Mouse (Mus musculus) limb, embryonic 13.5 days (tissue): ENCODE measurements around the gene Cdk2ap2. TPM values are rescaled to one million over a fixed set of nuclear protein-coding genes. Genes with fewer than 3 reads are reported as not detected.

ENCODE experiments used
- ATAC-seq: fragments of 200-750 bp; cut with Nextera tagmentation; 2 replicates; pipeline ENCODE4 v1.8.0; 2017; ENCODE audit warnings: low read depth, moderate number of reproducible peaks, moderate TSS enrichment; ENCODE audit not compliant: low FRiP score
- H3K27ac ChIP-seq: fragments of 300-500 bp; sonication (generic); 2 replicates; pipeline ENCODE4 v1.5.1; 2015; ENCODE audit warnings: inconsistent platforms, mild to moderate bottlenecking, moderate library complexity
- H3K27me3 ChIP-seq: fragments of 300-500 bp; sonication (generic); 2 replicates; pipeline ENCODE4 v1.6.1; 2015; ENCODE audit warnings: mild to moderate bottlenecking, inconsistent platforms
- H3K36me3 ChIP-seq: fragments of 300-500 bp; sonication (generic); 2 replicates; pipeline ENCODE4 v1.6.1; 2015; ENCODE audit warnings: inconsistent platforms, mild to moderate bottlenecking, moderate library complexity
- H3K4me1 ChIP-seq: fragments of 300-500 bp; sonication (generic); 2 replicates; pipeline ENCODE4 v1.6.1; 2015; ENCODE audit warnings: inconsistent platforms
- H3K4me2 ChIP-seq: fragments of 300-500 bp; sonication (generic); replicated peaks from 2 replicates; pipeline ENCODE4 v1.6.1; 2015; ENCODE audit warnings: inconsistent platforms, mild to moderate bottlenecking, moderate library complexity
- H3K4me3 ChIP-seq: fragments of 300-500 bp; sonication (generic); 2 replicates; pipeline ENCODE4 v1.5.1; 2015; ENCODE audit warnings: moderate library complexity, mild to moderate bottlenecking, inconsistent platforms
- H3K9ac ChIP-seq: fragments of 300-500 bp; sonication (generic); 2 replicates; pipeline ENCODE4 v1.6.1; 2015; ENCODE audit warnings: mild to moderate bottlenecking, inconsistent platforms
- H3K9me3 ChIP-seq: fragments of 300-500 bp; sonication (generic); 2 replicates; pipeline ENCODE4 v1.6.1; 2016; ENCODE audit warnings: inconsistent platforms
- WGBS: fragments of 180-500 bp; shearing (Covaris S2); methylation state at CpG from one replicate; pipeline ENCODE4 v1.1.7; 2015; 5-methylcytosine and 5-hydroxymethylcytosine counted together
- polyA plus RNA-seq: library from polyadenylated mRNA; unstranded; fragments of >200 nt; fragmentation: Nextera tagmentation; extraction: Ambion mirVana; gene quantifications from 2 replicates; pipeline ENCODE4 v1.2.1, GENCODE M21; 2015

Gene Cdk2ap2
- polyA plus RNA-seq, 1 experiment from 2014 or later: 56.8 TPM

DNA sequence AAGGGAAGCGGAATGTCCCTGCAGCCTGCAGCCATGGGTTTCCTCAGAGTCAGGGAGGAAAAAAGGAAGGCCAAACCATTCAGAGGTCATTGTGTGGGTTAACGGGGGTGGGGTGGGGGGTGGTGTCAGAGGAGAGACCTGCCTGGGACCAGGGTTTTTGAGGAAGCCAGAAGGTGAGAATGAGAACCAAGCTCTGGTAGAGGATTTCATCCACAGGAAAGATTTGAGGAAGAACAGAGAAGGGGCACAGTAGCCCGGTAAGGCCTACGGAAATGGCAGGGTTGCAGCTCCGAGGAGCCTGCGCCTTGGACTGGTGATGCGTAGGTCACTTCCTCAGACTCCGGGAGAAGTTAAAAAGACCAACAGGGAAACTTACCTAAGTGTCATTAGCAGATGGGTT lies 26.2 kb upstream of the Cdk2ap2 start:
- Histone ChIP-seq H3K27me3 (no peaks in the 10 kb centered on the region), H3K36me3 (no peaks in the 10 kb centered on the region), H3K27ac (no peak overlapping the region), H3K4me1 (no peaks in the 10 kb centered on the region), H3K9me3 (no peaks in the 10 kb centered on the region), H3K4me2 (no peak overlapping the region), H3K9ac (no peak overlapping the region), H3K4me3 (no peak overlapping the region)
- 81% methylated on average over 8 of the region's 8 CpGs for WGBS
- no peak for ATAC-seq

DNA sequence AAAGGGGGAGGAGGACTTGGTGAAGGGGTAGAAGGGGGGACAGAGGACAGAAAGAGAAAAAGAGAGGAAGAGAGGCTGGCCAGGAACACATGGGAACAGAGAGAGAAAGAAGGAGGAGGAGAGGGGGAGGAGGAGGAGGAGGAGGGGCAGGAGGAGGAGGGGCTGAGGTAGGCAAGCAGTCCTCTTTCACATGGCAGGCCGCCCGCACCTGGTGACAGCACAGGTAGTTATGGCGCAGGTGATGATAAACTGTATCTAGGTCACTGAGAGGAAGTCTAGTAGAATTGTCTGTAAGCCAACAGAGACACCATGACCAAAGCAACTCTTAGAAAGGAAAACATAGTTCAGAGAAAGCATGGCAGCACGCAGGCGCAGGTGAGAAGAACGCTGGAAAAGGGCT lies 25.6 kb upstream of the Cdk2ap2 start:
- Histone ChIP-seq H3K27ac (no peak overlapping the region), H3K4me2 (no peak overlapping the region), H3K4me1 (no peaks in the 10 kb centered on the region), H3K36me3 (no peaks in the 10 kb centered on the region), H3K27me3 (no peaks in the 10 kb centered on the region), H3K9me3 (no peaks in the 10 kb centered on the region), H3K4me3 (no peak overlapping the region), H3K9ac (no peak overlapping the region)
- no peak for ATAC-seq
- WGBS: 92% methylated on average over 6 of the region's 6 CpGs

- no peaks in the 10 kb centered on the region for H3K36me3 ChIP-seq
- H3K9me3 ChIP-seq: no peaks in the 10 kb centered on the region
- H3K27me3 ChIP-seq: no peaks in the 10 kb centered on the region
- no peak overlapping the region for H3K9ac ChIP-seq
- no peak overlapping the region for H3K27ac ChIP-seq
- no peak overlapping the region for H3K4me3 ChIP-seq
- no peak for ATAC-seq
- no peaks in the 10 kb centered on the region for H3K4me1 ChIP-seq
- no peak overlapping the region for H3K4me2 ChIP-seq
- WGBS: 66% methylated on average over 6 of the region's 6 CpGs
These were observed 24.1 kb upstream of the Cdk2ap2 start for GRCm38 (mm10) chr19:4072706-4073424.

DNA sequence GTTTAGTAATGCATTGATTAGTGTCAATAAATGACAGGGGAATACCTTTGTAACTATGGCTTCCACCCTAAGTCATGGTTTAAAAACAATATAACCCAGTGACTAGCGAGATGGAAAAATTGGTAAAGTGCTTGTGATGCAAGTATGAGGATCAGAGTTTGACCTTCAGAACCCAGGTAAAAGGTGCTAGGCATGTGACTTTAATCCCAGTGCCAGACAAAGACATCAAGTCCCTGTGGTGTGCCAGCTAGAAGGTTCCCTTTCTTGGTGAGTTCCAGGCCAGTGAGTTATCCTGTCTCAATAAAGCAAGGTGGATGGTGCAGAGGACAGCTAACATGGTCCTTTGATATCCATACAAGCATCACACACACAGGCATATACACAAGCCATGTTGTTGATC lies 21.5 kb upstream of the Cdk2ap2 start:
- H3K36me3 ChIP-seq: no peaks in the 10 kb centered on the region
- 83% methylated on average over 1 of the region's 1 CpGs for WGBS

GRCm38 (mm10) chr19:4079594-4079993 lies 17.4 kb upstream of the Cdk2ap2 start:
- 76% methylated on average over 1 of the region's 1 CpGs for WGBS

More for the DNA sequence above, 21.5 kb upstream of the Cdk2ap2 start:
- Histone ChIP-seq H3K4me1 (no peaks in the 10 kb centered on the region), H3K9ac (no peak overlapping the region), H3K9me3 (no peaks in the 10 kb centered on the region), H3K27ac (no peak overlapping the region), H3K4me3 (no peak overlapping the region), H3K27me3 (no peaks in the 10 kb centered on the region), H3K4me2 (no peak overlapping the region)
- no peak for ATAC-seq

GRCm38 (mm10) chr19:4080511-4081009 lies 16.4 kb upstream of the Cdk2ap2 start:
- no peak overlapping the region for H3K4me2 ChIP-seq
- no peak overlapping the region for H3K27ac ChIP-seq
- no peaks in the 10 kb centered on the region; the same call in 1 of the 2 replicates for H3K27me3 ChIP-seq
- no peak overlapping the region for H3K9ac ChIP-seq
- no peak overlapping the region for H3K4me3 ChIP-seq
- no peaks in the 10 kb centered on the region for H3K4me1 ChIP-seq
- WGBS: 67% methylated on average over 8 of the region's 8 CpGs
- no peaks in the 10 kb centered on the region for H3K9me3 ChIP-seq
- no peaks in the 10 kb centered on the region for H3K36me3 ChIP-seq
- no peak for ATAC-seq

More at GRCm38 (mm10) chr19:4079594-4079993, 17.4 kb upstream of the Cdk2ap2 start:
- H3K4me2 ChIP-seq: no peak overlapping the region
- H3K27me3 ChIP-seq: no peaks in the 10 kb centered on the region
- H3K4me1 ChIP-seq: no peaks in the 10 kb centered on the region
- H3K36me3 ChIP-seq: no peaks in the 10 kb centered on the region
- H3K9me3 ChIP-seq: no peaks in the 10 kb centered on the region
- no peak overlapping the region for H3K27ac ChIP-seq
- no peak overlapping the region for H3K4me3 ChIP-seq
- no peak overlapping the region for H3K9ac ChIP-seq
- ATAC-seq: no peak

GRCm38 (mm10) chr19:4081394-4081793 lies 15.6 kb upstream of the Cdk2ap2 start, which contains the start of gene Cabp2:
TSS of gene Cabp2 (plus strand) at chr19:4081578.
- no peaks in the 10 kb centered on the region for H3K4me1 ChIP-seq
- H3K4me2 ChIP-seq: no peak within 1 kb of the TSS
- ATAC-seq: no peak
- H3K9ac ChIP-seq: no peak within 1 kb of the TSS
- no peak within 1 kb of the TSS for H3K4me3 ChIP-seq
- H3K27me3 ChIP-seq: no peaks in the 10 kb centered on the region; the same call in 1 of the 2 replicates
- 64% methylated on average over 3 of the region's 3 CpGs for WGBS
- H3K27ac ChIP-seq: no peak within 1 kb of the TSS
- H3K36me3 ChIP-seq: no peaks in the 10 kb centered on the region
- no peaks in the 10 kb centered on the region for H3K9me3 ChIP-seq

DNA sequence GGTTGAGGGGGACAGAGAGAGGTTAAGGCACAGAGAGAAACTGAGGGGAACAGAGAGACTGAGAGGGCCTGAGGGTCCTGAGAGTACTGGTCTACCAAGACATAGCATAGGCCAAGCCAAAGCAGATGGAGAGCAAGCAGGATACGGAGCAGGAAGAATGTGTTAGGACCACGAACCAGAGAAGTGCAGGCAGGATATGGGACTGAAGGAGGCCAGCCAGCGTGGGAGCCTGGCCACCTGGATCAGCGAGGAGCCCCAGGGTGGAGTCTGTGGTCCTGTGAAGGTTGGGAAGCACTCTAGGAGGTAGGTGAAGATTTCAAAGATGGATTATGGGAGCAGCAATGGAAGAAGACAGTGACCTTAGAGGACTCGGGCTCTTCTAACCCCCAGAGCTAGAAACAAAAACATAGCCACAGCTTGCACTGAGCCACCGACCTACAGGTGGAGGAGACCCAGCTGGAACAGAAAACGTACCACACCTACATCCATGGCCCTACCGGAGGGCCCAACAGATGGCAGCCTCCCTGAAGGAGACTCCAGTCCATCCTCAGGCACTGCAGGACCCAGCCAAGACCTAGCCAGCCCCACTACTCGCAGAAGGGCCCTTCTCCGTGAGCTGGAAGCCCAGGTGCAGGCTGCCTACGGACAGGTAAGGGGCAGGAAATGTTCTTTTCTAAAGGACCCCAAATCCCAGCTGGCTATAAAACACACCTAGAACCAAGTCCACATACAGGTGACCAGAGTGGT lies 14.6 kb upstream of the Cdk2ap2 start:
- Histone ChIP-seq H3K27me3 (no peaks in the 10 kb centered on the region; the same call in 1 of the 2 replicates), H3K9me3 (no peaks in the 10 kb centered on the region), H3K36me3 (no peaks in the 10 kb centered on the region), H3K4me1 (no peaks in the 10 kb centered on the region), H3K27ac (no peak overlapping the region), H3K4me3 (no peak overlapping the region), H3K4me2 (no peak overlapping the region), H3K9ac (no peak overlapping the region)
- no peak for ATAC-seq
- WGBS: 77% methylated on average over 11 of the region's 11 CpGs

- Histone ChIP-seq H3K4me2 (no peak overlapping the region), H3K27ac (no peak overlapping the region), H3K36me3 (no peaks in the 10 kb centered on the region), H3K4me3 (no peak overlapping the region), H3K4me1 (no peaks in the 10 kb centered on the region), H3K9me3 (no peaks in the 10 kb centered on the region), H3K27me3 (no peaks in the 10 kb centered on the region; the same call in 1 of the 2 replicates), H3K9ac (no peak overlapping the region)
- 74% methylated on average over 7 of the region's 7 CpGs for WGBS
- no peak for ATAC-seq
These were observed 13.7 kb upstream of the Cdk2ap2 start for GRCm38 (mm10) chr19:4083316-4083715.

DNA sequence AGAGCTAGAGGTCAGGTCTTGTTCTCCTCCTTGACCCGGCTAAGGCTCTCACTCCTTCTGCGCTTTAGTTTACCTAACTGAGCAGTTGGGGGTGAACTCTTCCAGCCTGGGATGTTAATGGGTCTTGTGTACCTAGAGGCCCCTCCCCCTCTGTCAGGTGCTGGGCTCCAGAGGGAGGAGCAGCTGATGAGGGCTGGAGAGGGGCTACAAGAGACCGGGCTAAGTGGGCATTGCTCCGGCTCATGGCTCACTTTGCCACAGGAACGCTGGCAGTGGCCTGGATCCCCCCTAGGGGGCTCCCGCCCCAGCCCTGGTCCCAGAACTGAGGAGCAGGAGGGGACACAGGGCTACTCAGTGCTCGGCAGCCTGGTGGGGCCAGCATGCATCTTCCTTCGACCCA lies 13.2 kb upstream of the Cdk2ap2 start:
- WGBS: 23% methylated on average over 8 of the region's 8 CpGs
- no peak for ATAC-seq

GRCm38 (mm10) chr19:4084984-4085383 lies 12.0 kb upstream of the Cdk2ap2 start:
- Histone ChIP-seq H3K9me3 (no peaks in the 10 kb centered on the region), H3K4me1 (no peaks in the 10 kb centered on the region), H3K9ac (no peak overlapping the region), H3K4me3 (no peak overlapping the region), H3K27ac (no peak overlapping the region), H3K27me3 (no peaks in the 10 kb centered on the region; the same call in 1 of the 2 replicates), H3K36me3 (no peaks in the 10 kb centered on the region), H3K4me2 (no peak overlapping the region)
- WGBS: 92% methylated on average over 1 of the region's 1 CpGs
- ATAC-seq: no peak

More for the DNA sequence above, 13.2 kb upstream of the Cdk2ap2 start:
- Histone ChIP-seq H3K27me3 (no peaks in the 10 kb centered on the region; the same call in 1 of the 2 replicates), H3K27ac (no peak overlapping the region), H3K4me2 (no peak overlapping the region), H3K4me1 (no peaks in the 10 kb centered on the region), H3K36me3 (no peaks in the 10 kb centered on the region), H3K9me3 (no peaks in the 10 kb centered on the region), H3K4me3 (no peak overlapping the region), H3K9ac (no peak overlapping the region)

- Histone ChIP-seq H3K9ac (no peak overlapping the region), H3K4me3 (no peak overlapping the region), H3K4me1 (no peaks in the 10 kb centered on the region), H3K27me3 (no peaks in the 10 kb centered on the region; the same call in 1 of the 2 replicates), H3K36me3 (no peaks in the 10 kb centered on the region), H3K4me2 (no peak overlapping the region), H3K9me3 (no peaks in the 10 kb centered on the region), H3K27ac (no peak overlapping the region)
- WGBS: 94% methylated on average over 15 of the region's 15 CpGs
- ATAC-seq: no peak
These were observed 10.8 kb upstream of the Cdk2ap2 start for GRCm38 (mm10) chr19:4086156-4086555.
